Mouse (Mus musculus) heart, embryonic 14.5 days (tissue): ENCODE results near the gene Lgals7. TPM values are rescaled to one million over a fixed set of nuclear protein-coding genes. Genes with fewer than 3 reads are reported as not detected.

Source experiments
- ATAC-seq: fragments of 200-750 bp; cut with Nextera tagmentation; 2 replicates; pipeline ENCODE4 v1.8.0; 2017; ENCODE audit warnings: low read depth, moderate TSS enrichment; ENCODE audit not compliant: insufficient number of reproducible peaks, insufficient read depth, low FRiP score
- H3K27ac ChIP-seq, 2 experiments: fragments of 200-500 bp in 1 of 2; fragments of 300-500 bp in 1 of 2; sonication (generic) in 1 of 2; replicated peaks in 1 of 2; 2 replicates each; pipeline ENCODE4 v1.5.1; 2012 to 2014; ENCODE audit warnings: low read depth in 2 of 2, low read length in 2 of 2, control low read depth in 1 of 2, mild to moderate bottlenecking in 1 of 2, mixed read lengths in 1 of 2; ENCODE audit not compliant: control insufficient read depth in 1 of 2, insufficient read depth in 1 of 2
- H3K27me3 ChIP-seq: fragments of 300-500 bp; sonication (generic); 2 replicates; pipeline ENCODE4 v1.6.1; 2014; ENCODE audit warnings: mild to moderate bottlenecking, low read length, control low read depth; ENCODE audit not compliant: control insufficient read depth, insufficient read depth
- H3K36me3 ChIP-seq: fragments of 300-500 bp; sonication (generic); 2 replicates; pipeline ENCODE4 v1.6.1; 2014; ENCODE audit warnings: mild to moderate bottlenecking, control low read depth, low read length, mixed read lengths; ENCODE audit not compliant: control insufficient read depth, insufficient read depth
- H3K4me1 ChIP-seq, 2 experiments: fragments of 200-500 bp in 1 of 2; fragments of 300-500 bp in 1 of 2; sonication (generic) in 1 of 2; 2 replicates each; pipeline ENCODE4 v1.6.1; 2012 to 2014; ENCODE audit warnings: low read length in 2 of 2, control low read depth in 1 of 2, mixed read lengths in 1 of 2; ENCODE audit not compliant: control insufficient read depth in 2 of 2, insufficient read depth in 2 of 2
- H3K4me2 ChIP-seq: fragments of 300-500 bp; sonication (generic); 2 replicates; pipeline ENCODE4 v1.6.1; 2014; ENCODE audit warnings: mild to moderate bottlenecking, low read length
- H3K4me3 ChIP-seq, 2 experiments: fragments of 200-500 bp in 1 of 2; fragments of 300-500 bp in 1 of 2; sonication (generic) in 1 of 2; 2 replicates each; pipeline ENCODE4 v1.5.1; 2012 to 2014; ENCODE audit warnings: low read length in 2 of 2, mild to moderate bottlenecking in 2 of 2, control low read depth in 1 of 2, low read depth in 1 of 2, moderate library complexity in 1 of 2; ENCODE audit not compliant: control insufficient read depth in 1 of 2, insufficient read depth in 1 of 2
- H3K9ac ChIP-seq: fragments of 300-500 bp; sonication (generic); 2 replicates; pipeline ENCODE4 v1.6.1; 2014; ENCODE audit warnings: mild to moderate bottlenecking, low read length
- H3K9me3 ChIP-seq: fragments of 300-500 bp; sonication (generic); 2 replicates; pipeline ENCODE4 v1.6.1; 2016; ENCODE audit warnings: low read length, control low read depth; ENCODE audit not compliant: control insufficient read depth
- WGBS: fragments of 180-500 bp; shearing (Covaris S2); extraction: QIAGEN DNeasy Blood & Tissue Kit; methylation state at CpG from one replicate; pipeline ENCODE4 v1.1.7; 2014; 5-methylcytosine and 5-hydroxymethylcytosine counted together
- polyA plus RNA-seq: library from polyadenylated mRNA; unstranded; fragments of >200 nt; fragmentation: Nextera tagmentation; extraction: Ambion mirVana; gene quantifications from 2 replicates; pipeline ENCODE4 v1.2.1, GENCODE M21; 2014

Lgals7 gene
- polyA plus RNA-seq, 1 experiment from 2014 or later: 2.6 TPM

- Histone ChIP-seq H3K4me1 (peaks cover 13 to 75% of the 10 kb centered on the region in 2 experiments; a peak in 3 of 4 replicates), H3K9ac (no peak overlapping the region), H3K27me3 (no peaks in the 10 kb centered on the region), H3K4me3 (no peak overlapping the region), H3K27ac (no peak overlapping the region), H3K9me3 (no peaks in the 10 kb centered on the region), H3K4me2 (no peak overlapping the region), H3K36me3 (peaks cover 98% of the 10 kb centered on the region)
- ATAC-seq: no peak
- 82% methylated on average over 18 of the region's 18 CpGs for WGBS
Observed at GRCm38 (mm10) chr7:28818436-28818835, 45.2 kb upstream of the Lgals7 start.

DNA sequence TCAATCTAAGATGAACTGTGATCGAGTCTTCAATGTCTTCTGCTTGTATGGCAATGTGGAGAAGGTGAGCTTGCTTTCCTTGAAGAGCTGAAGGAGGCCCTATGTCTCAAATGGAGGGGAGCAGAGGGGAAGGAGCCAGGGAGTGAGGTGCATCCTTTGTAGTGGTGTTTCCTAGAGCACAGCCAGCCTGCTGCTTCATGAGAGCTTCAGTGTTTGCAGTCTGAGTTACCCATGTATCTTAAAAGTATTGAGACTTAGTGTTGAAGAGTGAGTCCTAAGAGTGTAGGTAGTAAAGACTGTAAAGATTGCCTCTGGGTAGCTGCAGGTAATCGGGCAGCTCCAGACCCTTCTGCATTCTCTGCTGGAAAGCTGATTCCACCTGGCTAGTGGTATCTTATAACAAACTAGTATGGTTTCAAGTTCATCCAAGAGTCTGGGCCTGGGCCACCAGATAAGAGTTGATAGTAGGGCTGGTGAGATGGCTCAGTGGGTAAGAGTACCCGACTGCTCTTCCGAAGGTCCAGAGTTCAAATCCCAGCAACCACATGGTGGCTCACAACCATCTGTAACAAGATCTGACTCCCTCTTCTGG lies 44.7 kb upstream of the Lgals7 start:
- no peak overlapping the region for H3K27ac ChIP-seq
- no peak for ATAC-seq
- H3K4me3 ChIP-seq: no peak overlapping the region
- H3K4me1 ChIP-seq: peaks cover 9 to 70% of the 10 kb centered on the region in 2 experiments; a peak in 3 of 4 replicates
- H3K4me2 ChIP-seq: no peak overlapping the region
- WGBS: 77% methylated on average over 4 of the region's 4 CpGs
- H3K27me3 ChIP-seq: no peaks in the 10 kb centered on the region
- H3K36me3 ChIP-seq: peaks cover 92% of the 10 kb centered on the region
- H3K9ac ChIP-seq: 0 out of 2 replicates have a peak overlapping the region, but pooled peaks have one; percentile 11
- no peaks in the 10 kb centered on the region for H3K9me3 ChIP-seq

DNA sequence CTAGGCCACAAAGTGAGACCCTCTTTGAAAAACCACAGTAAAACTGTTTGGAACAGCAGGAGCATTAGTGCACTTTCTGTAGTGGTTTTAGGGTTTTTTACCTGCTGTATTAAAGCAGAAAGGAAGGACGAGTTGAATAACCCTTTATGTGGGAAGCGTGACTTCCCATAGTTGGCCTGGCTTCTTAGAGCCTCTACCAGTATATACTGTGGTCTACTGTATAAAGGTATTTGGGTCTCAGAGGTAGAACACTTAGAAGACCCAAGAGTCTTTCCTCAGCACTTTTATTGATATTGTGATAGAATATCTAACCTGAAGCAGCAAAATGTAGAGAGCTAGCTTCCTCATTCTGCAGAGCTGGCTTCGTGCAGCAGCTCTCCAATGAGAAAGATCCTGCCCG lies 44.1 kb upstream of the Lgals7 start:
- no peak for ATAC-seq
- Histone ChIP-seq H3K4me2 (no peak overlapping the region), H3K9me3 (no peaks in the 10 kb centered on the region), H3K27ac (no peak overlapping the region), H3K36me3 (peaks cover 86% of the 10 kb centered on the region), H3K9ac (no peak overlapping the region), H3K27me3 (no peaks in the 10 kb centered on the region), H3K4me1 (peaks cover 10 to 66% of the 10 kb centered on the region in 2 experiments), H3K4me3 (no peak overlapping the region)
- WGBS: 81% methylated on average over 4 of the region's 4 CpGs

DNA sequence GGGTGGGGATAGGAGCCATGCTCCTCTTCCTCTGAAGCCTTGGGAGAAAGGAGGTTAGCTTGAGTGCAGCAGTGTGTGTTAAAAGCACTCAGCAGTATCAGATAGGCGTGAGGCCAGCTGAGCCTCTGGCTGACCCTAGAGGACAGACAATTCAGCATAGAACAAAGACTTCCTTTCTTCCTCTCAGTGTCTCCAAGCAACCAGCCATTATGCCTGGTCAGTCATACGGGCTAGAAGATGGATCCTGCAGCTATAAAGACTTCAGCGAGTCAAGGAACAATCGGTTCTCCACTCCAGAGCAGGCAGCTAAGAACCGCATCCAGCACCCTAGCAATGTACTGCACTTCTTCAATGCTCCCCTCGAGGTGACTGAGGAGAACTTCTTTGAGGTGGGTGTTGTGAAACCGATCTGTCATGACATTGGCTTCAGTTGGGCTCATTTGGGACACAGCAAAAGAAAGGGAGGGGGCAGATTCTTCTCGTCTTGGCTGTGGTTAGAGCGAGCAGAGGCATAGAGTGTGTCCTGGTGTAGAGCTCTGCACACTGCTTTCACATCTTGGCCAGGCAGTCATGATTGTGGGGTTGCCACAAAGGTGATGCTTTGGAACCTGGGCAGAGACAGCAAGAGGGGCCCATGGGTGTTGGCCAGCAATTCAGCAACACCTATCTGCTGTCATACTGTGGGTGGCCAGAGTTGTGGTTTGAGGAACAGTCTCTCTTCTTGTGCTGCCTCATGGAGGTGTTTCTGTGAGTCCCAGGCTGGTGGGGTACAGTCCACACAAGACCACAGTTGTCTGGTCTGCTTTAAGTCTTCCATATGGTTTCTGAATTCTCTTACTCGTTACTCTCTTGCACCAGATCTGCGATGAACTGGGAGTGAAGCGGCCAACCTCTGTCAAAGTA lies 43.0 kb upstream of the Lgals7 start:
- peaks cover 15 to 61% of the 10 kb centered on the region in 2 experiments for H3K4me1 ChIP-seq
- no peak overlapping the region for H3K4me2 ChIP-seq
- no peak for ATAC-seq
- no peaks in the 10 kb centered on the region for H3K9me3 ChIP-seq
- H3K9ac ChIP-seq: no peak overlapping the region; the same call in 1 of the 2 replicates
- H3K27me3 ChIP-seq: no peaks in the 10 kb centered on the region
- peak overlapping the region; percentile 14 to 50; a peak in 3 of 4 replicates for H3K27ac ChIP-seq
- peaks cover 76% of the 10 kb centered on the region for H3K36me3 ChIP-seq
- no peak overlapping the region for H3K4me3 ChIP-seq
- WGBS: 60% methylated on average over 12 of the region's 12 CpGs

DNA sequence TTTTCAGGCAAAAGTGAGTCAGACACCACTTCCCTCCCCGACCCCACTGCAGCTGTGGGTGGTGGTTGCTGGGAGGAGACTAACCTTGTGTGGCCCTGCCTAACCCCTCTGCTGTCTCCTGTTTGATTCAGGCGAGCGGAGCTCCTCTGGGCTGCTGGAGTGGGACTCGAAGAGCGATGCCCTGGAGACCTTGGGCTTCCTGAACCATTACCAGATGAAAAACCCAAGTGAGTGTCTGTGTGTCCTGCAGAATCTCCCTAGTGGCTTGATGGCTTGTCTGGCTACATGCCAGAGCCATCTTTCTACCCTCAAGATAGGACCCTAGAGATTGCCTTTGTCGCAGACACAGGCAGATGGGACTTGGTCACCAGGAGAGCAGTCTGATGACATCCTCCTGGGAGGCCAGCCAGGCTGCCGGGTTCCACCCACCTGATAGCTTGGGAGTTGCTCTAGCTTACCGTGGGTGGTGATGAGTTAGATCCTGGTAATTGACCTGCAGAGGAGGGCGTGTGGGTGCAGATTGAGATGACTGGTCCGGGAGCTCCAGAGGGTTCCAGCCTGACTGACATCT lies 42.3 kb upstream of the Lgals7 start:
- H3K4me2 ChIP-seq: no peak overlapping the region
- no peak overlapping the region for H3K9ac ChIP-seq
- H3K27me3 ChIP-seq: no peaks in the 10 kb centered on the region
- H3K36me3 ChIP-seq: peaks cover 72% of the 10 kb centered on the region
- H3K4me3 ChIP-seq: no peak overlapping the region
- peak overlapping the region; percentile 14 to 50; a peak in 3 of 4 replicates for H3K27ac ChIP-seq
- peaks cover 21 to 62% of the 10 kb centered on the region in 2 experiments for H3K4me1 ChIP-seq
- 44% methylated on average over 10 of the region's 10 CpGs for WGBS
- ATAC-seq: no peak
- H3K9me3 ChIP-seq: no peaks in the 10 kb centered on the region

DNA sequence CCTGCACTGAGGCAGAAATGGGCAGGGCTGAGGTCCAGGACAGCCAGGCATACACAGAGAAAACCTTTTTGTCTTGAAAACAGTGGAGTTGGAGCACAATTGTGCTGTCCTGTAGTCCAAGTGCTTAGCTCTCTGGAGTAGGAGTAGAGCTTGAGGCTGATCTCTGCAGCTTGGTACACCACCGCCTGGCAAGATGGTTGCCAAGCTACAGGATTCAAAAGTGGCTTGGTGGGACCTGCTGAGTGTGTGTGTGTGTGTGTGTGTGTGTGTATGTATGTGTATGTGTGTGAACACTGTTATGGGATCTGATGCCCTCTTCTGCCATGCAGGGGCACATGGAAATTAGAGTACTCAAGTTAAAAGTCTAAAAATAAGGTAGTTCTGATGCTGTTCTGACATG lies 41.1 kb upstream of the Lgals7 start:
- ATAC-seq: no peak
- Histone ChIP-seq H3K9me3 (no peaks in the 10 kb centered on the region), H3K36me3 (peaks cover 62% of the 10 kb centered on the region), H3K4me3 (no peak overlapping the region), H3K27me3 (no peaks in the 10 kb centered on the region), H3K4me2 (no peak overlapping the region), H3K4me1 (peaks cover 21 to 53% of the 10 kb centered on the region in 2 experiments), H3K27ac (0 out of 4 replicates have a peak overlapping the region, but pooled peaks of 1 of the 2 experiments have one; percentile 21), H3K9ac (no peak overlapping the region)
- WGBS: 70% methylated on average over 1 of the region's 1 CpGs

DNA sequence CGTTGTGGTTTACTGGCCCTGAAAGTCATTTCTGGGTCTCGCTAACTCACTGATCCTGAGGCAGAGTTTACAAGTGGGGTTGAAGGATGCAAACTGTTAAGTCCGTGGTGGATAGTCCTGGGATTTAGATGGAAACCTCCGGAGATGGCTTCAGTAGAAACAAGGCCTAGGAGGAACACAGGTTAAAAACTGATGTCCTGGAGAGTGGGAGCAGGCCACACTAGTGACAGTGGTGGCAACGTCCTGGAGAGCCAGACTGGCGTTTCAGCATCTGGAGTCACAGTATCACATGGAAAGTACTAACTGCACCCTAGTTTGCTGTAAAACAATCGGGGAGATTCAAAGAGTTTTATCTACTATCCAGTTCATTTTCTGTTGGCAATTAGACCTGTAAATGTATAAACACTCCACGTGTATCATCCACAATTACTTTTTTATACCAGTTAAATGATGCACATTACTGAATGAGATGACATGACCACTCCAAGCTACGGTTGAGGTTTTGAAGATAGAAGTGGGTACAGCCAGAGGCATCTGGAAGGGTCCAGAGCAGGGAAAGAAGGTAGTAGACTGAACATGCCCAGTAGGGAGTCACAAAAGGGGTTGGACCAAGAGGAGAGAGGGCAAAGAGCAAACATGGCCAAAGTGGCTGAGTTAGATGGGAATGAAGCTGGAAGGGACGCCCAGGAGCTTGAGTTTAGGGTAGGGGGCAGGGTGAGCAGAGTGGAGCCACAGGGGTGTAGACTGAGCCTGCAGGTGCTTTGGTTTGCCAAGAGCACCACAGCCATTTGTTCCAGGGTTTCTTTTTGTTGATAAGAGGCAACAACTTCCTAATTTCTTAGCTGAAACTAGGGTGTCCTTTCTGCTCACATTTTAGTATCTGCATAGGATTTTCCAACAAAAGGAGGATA lies 40.4 kb upstream of the Lgals7 start:
- Histone ChIP-seq H3K9ac (no peak overlapping the region), H3K27me3 (no peaks in the 10 kb centered on the region), H3K9me3 (no peaks in the 10 kb centered on the region), H3K4me2 (no peak overlapping the region), H3K4me3 (no peak overlapping the region), H3K4me1 (peaks cover 22 to 49% of the 10 kb centered on the region in 2 experiments), H3K36me3 (peaks cover 55% of the 10 kb centered on the region), H3K27ac (peak overlapping the region in 1 of 2 experiments; percentile 93; a peak in 1 of 4 replicates)
- 53% methylated on average over 10 of the region's 10 CpGs for WGBS
- ATAC-seq: no peak
